Mouse (Mus musculus): ENCODE data around the gene Mas1. TPM values are rescaled to one million over a fixed set of nuclear protein-coding genes. Genes with fewer than 3 reads are reported as not detected.

The Mas1 gene
- polyA plus RNA-seq, 1 experiment from 2014 or later = 0.28 TPM

DNA sequence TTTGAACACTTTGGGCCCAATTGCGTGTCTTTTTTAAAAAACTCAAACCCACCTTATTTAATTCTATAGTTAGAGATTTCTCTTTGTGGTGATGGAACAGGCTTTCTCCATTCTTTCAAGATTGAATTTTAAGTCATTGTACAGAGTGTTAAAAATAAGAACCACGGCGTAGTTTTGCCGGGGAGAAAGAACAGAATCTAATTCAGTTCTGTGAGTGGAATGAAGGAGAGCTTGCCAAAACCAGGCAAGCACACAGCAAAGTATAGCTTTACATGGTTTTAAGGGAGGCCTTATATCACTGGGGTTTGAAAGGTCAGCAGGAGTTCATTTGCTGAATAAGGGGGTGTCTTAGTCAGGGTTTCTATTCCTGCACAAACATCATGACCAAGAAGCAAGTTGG lies 23.4 kb downstream of the Mas1 start:
- Histone ChIP-seq H3K4me2 (ENCODE audit: low read depth, low read length) (no peak overlapping the region), H3K9ac (replicated peaks; ENCODE audit: low read depth, low read length) (no peak overlapping the region), H3K9me3 (ENCODE audit: control insufficient read depth, low read length) (no peaks in the 10 kb centered on the region), H3K36me3 (ENCODE audit: control insufficient read depth, insufficient read depth, low read length) (no peaks in the 10 kb centered on the region), H3K4me3 (ENCODE audit: low read depth, low read length) (no peak overlapping the region), H3K4me1 (ENCODE audit: control insufficient read depth, insufficient read depth, low read length) (no peaks in the 10 kb centered on the region), H3K27ac (ENCODE audit: low read depth, low read length) (no peak overlapping the region), H3K27me3 (ENCODE audit: control insufficient read depth, insufficient read depth, low read length) (no peaks in the 10 kb centered on the region)
- 91% methylated on average over 4 of the region's 4 CpGs for WGBS
- no peak for ATAC-seq (ENCODE audit: low read depth)

DNA sequence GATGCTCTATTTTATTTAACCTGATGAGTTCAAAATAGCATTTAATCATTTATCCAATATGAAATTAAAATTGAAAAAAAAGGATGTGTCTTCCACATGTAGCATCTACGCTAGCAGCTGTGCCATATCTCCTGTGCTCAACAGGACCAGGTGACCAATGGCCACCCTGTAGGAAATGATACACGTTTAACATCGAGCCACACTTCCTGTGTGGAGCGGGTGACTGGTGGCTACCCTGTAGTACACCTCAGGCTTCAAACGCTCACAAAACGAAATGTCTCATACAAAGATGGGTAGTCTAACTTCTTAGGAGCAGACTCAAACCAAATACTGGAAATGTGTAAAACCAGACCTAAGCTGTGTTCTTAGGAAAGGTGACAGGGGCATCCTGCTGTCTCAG lies 24.1 kb downstream of the Mas1 start:
- H3K36me3 ChIP-seq (ENCODE audit: control insufficient read depth, insufficient read depth, low read length) = no peaks in the 10 kb centered on the region
- H3K4me2 ChIP-seq (ENCODE audit: low read depth, low read length) = no peak overlapping the region
- 92% methylated on average over 6 of the region's 6 CpGs for WGBS
- H3K9me3 ChIP-seq (ENCODE audit: control insufficient read depth, low read length) = no peaks in the 10 kb centered on the region
- ATAC-seq (ENCODE audit: low read depth) = no peak
- no peak overlapping the region for H3K9ac ChIP-seq (replicated peaks; ENCODE audit: low read depth, low read length)
- H3K4me1 ChIP-seq (ENCODE audit: control insufficient read depth, insufficient read depth, low read length) = no peaks in the 10 kb centered on the region
- no peak overlapping the region for H3K27ac ChIP-seq (ENCODE audit: low read depth, low read length)
- no peaks in the 10 kb centered on the region for H3K27me3 ChIP-seq (ENCODE audit: control insufficient read depth, insufficient read depth, low read length)
- H3K4me3 ChIP-seq (ENCODE audit: low read depth, low read length) = no peak overlapping the region

GRCm38 (mm10) chr17:12839475-12840267 lies 28.3 kb downstream of the Mas1 start:
- no peaks in the 10 kb centered on the region for H3K27me3 ChIP-seq (ENCODE audit: control insufficient read depth, insufficient read depth, low read length)
- H3K9me3 ChIP-seq (ENCODE audit: control insufficient read depth, low read length) = no peaks in the 10 kb centered on the region
- H3K4me1 ChIP-seq (ENCODE audit: control insufficient read depth, insufficient read depth, low read length) = no peaks in the 10 kb centered on the region
- no peak overlapping the region for H3K9ac ChIP-seq (replicated peaks; ENCODE audit: low read depth, low read length)
- no peak overlapping the region for H3K4me2 ChIP-seq (ENCODE audit: low read depth, low read length)
- no peak overlapping the region for H3K27ac ChIP-seq (ENCODE audit: low read depth, low read length)
- WGBS = 63% methylated on average over 10 of the region's 10 CpGs
- H3K36me3 ChIP-seq (ENCODE audit: control insufficient read depth, insufficient read depth, low read length) = no peaks in the 10 kb centered on the region
- ATAC-seq (ENCODE audit: low read depth) = no peak
- H3K4me3 ChIP-seq (ENCODE audit: low read depth, low read length) = no peak overlapping the region

- no peak overlapping the region for H3K4me2 ChIP-seq (ENCODE audit: low read depth, low read length)
- no peaks in the 10 kb centered on the region for H3K9me3 ChIP-seq (ENCODE audit: control insufficient read depth, low read length)
- 93% methylated on average over 5 of the region's 5 CpGs for WGBS
- H3K36me3 ChIP-seq (ENCODE audit: control insufficient read depth, insufficient read depth, low read length) = no peaks in the 10 kb centered on the region
- H3K9ac ChIP-seq (replicated peaks; ENCODE audit: low read depth, low read length) = no peak overlapping the region
- H3K4me3 ChIP-seq (ENCODE audit: low read depth, low read length) = no peak overlapping the region
- ATAC-seq (ENCODE audit: low read depth) = no peak
- H3K4me1 ChIP-seq (ENCODE audit: control insufficient read depth, insufficient read depth, low read length) = no peaks in the 10 kb centered on the region
- H3K27ac ChIP-seq (ENCODE audit: low read depth, low read length) = no peak overlapping the region
- no peaks in the 10 kb centered on the region for H3K27me3 ChIP-seq (ENCODE audit: control insufficient read depth, insufficient read depth, low read length)
Measured at GRCm38 (mm10) chr17:12835738-12836137, 32.2 kb downstream of the Mas1 start.

GRCm38 (mm10) chr17:12834826-12835225 lies 33.1 kb downstream of the Mas1 start:
- H3K27me3 ChIP-seq (ENCODE audit: control insufficient read depth, insufficient read depth, low read length) = no peaks in the 10 kb centered on the region
- no peak overlapping the region for H3K27ac ChIP-seq (ENCODE audit: low read depth, low read length)
- H3K9ac ChIP-seq (replicated peaks; ENCODE audit: low read depth, low read length) = no peak overlapping the region
- no peak for ATAC-seq (ENCODE audit: low read depth)
- 62% methylated on average over 3 of the region's 3 CpGs for WGBS
- no peaks in the 10 kb centered on the region for H3K9me3 ChIP-seq (ENCODE audit: control insufficient read depth, low read length)
- H3K4me1 ChIP-seq (ENCODE audit: control insufficient read depth, insufficient read depth, low read length) = no peaks in the 10 kb centered on the region
- no peaks in the 10 kb centered on the region for H3K36me3 ChIP-seq (ENCODE audit: control insufficient read depth, insufficient read depth, low read length)
- no peak overlapping the region for H3K4me2 ChIP-seq (ENCODE audit: low read depth, low read length)
- no peak overlapping the region for H3K4me3 ChIP-seq (ENCODE audit: low read depth, low read length)

- H3K9ac ChIP-seq (replicated peaks; ENCODE audit: low read depth, low read length) = no peak overlapping the region
- H3K4me2 ChIP-seq (ENCODE audit: low read depth, low read length) = no peak overlapping the region
- H3K36me3 ChIP-seq (ENCODE audit: control insufficient read depth, insufficient read depth, low read length) = no peaks in the 10 kb centered on the region
- no peaks in the 10 kb centered on the region for H3K4me1 ChIP-seq (ENCODE audit: control insufficient read depth, insufficient read depth, low read length)
- WGBS = 86% methylated on average over 3 of the region's 3 CpGs
- no peak overlapping the region for H3K27ac ChIP-seq (ENCODE audit: low read depth, low read length)
- no peaks in the 10 kb centered on the region for H3K9me3 ChIP-seq (ENCODE audit: control insufficient read depth, low read length)
- no peak overlapping the region for H3K4me3 ChIP-seq (ENCODE audit: low read depth, low read length)
- no peak for ATAC-seq (ENCODE audit: low read depth)
- H3K27me3 ChIP-seq (ENCODE audit: control insufficient read depth, insufficient read depth, low read length) = no peaks in the 10 kb centered on the region
Measured at GRCm38 (mm10) chr17:12834317-12834716, 33.6 kb downstream of the Mas1 start.

DNA sequence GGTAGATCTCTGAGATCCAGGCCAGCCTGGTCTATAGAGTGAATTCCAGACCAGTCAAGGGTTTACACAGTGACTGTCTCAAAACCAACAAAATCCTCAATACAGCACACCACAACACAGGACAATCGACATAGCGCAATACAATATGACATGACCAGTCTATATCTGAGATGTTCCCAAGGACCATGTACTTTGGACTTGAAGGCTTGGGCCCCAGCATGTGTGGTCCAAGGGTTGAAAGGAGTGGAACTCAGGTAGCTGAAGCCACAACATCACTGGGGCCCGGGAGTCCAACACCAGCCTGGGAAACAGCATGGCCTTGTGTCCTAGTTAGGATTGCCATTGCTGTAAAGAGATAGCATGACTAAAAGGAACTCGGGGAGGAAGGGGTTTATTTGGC lies 35.3 kb downstream of the Mas1 start:
- no peaks in the 10 kb centered on the region for H3K36me3 ChIP-seq (ENCODE audit: control insufficient read depth, insufficient read depth, low read length)
- WGBS = 93% methylated on average over 4 of the region's 4 CpGs
- no peaks in the 10 kb centered on the region for H3K9me3 ChIP-seq (ENCODE audit: control insufficient read depth, low read length)
- H3K27ac ChIP-seq (ENCODE audit: low read depth, low read length) = no peak overlapping the region
- no peaks in the 10 kb centered on the region for H3K4me1 ChIP-seq (ENCODE audit: control insufficient read depth, insufficient read depth, low read length)
- no peak for ATAC-seq (ENCODE audit: low read depth)
- no peak overlapping the region for H3K4me3 ChIP-seq (ENCODE audit: low read depth, low read length)
- H3K9ac ChIP-seq (replicated peaks; ENCODE audit: low read depth, low read length) = no peak overlapping the region
- no peak overlapping the region for H3K4me2 ChIP-seq (ENCODE audit: low read depth, low read length)
- H3K27me3 ChIP-seq (ENCODE audit: control insufficient read depth, insufficient read depth, low read length) = no peaks in the 10 kb centered on the region

DNA sequence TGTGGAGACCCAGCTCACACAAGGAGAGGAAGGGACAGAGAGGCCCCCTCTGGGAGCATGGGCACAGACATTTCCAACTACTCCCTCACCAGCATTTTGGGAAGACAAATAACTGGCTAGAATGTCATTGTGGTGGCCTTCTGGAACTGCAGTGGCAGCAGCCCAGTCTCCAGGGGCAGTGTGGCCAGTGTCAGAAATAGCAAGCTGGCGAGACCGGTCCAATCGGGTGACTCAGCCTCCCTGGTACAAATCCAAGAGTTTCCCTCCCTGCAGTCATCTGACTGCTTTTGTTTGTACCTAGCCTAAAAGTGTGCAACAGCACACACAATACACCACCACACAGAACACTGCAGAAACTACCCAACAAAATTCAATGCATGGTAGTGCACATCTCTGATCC lies 35.7 kb downstream of the Mas1 start:
- 100% methylated on average over 3 of the region's 3 CpGs for WGBS

GRCm38 (mm10) chr17:12830351-12830750 lies 37.6 kb downstream of the Mas1 start:
- WGBS = 80% methylated on average over 5 of the region's 5 CpGs
- no peak overlapping the region for H3K27ac ChIP-seq (ENCODE audit: low read depth, low read length)
- no peak for ATAC-seq (ENCODE audit: low read depth)
- H3K4me3 ChIP-seq (ENCODE audit: low read depth, low read length) = no peak overlapping the region
- H3K36me3 ChIP-seq (ENCODE audit: control insufficient read depth, insufficient read depth, low read length) = no peaks in the 10 kb centered on the region
- no peak overlapping the region for H3K9ac ChIP-seq (replicated peaks; ENCODE audit: low read depth, low read length)
- H3K9me3 ChIP-seq (ENCODE audit: control insufficient read depth, low read length) = no peaks in the 10 kb centered on the region
- no peaks in the 10 kb centered on the region for H3K4me1 ChIP-seq (ENCODE audit: control insufficient read depth, insufficient read depth, low read length)
- H3K4me2 ChIP-seq (ENCODE audit: low read depth, low read length) = no peak overlapping the region
- H3K27me3 ChIP-seq (ENCODE audit: control insufficient read depth, insufficient read depth, low read length) = no peaks in the 10 kb centered on the region

More for the DNA sequence above, 35.7 kb downstream of the Mas1 start:
- no peak overlapping the region for H3K4me2 ChIP-seq (ENCODE audit: low read depth, low read length)
- H3K27me3 ChIP-seq (ENCODE audit: control insufficient read depth, insufficient read depth, low read length) = no peaks in the 10 kb centered on the region
- H3K4me1 ChIP-seq (ENCODE audit: control insufficient read depth, insufficient read depth, low read length) = no peaks in the 10 kb centered on the region
- no peak overlapping the region for H3K27ac ChIP-seq (ENCODE audit: low read depth, low read length)
- H3K36me3 ChIP-seq (ENCODE audit: control insufficient read depth, insufficient read depth, low read length) = no peaks in the 10 kb centered on the region
- no peak overlapping the region for H3K4me3 ChIP-seq (ENCODE audit: low read depth, low read length)
- no peaks in the 10 kb centered on the region for H3K9me3 ChIP-seq (ENCODE audit: control insufficient read depth, low read length)
- H3K9ac ChIP-seq (replicated peaks; ENCODE audit: low read depth, low read length) = no peak overlapping the region
- no peak for ATAC-seq (ENCODE audit: low read depth)
